Mouse (Mus musculus) midbrain, embryonic 11.5 days (tissue): ENCODE data around the gene Tab3. TPM values are rescaled to one million over a fixed set of nuclear protein-coding genes. Genes with fewer than 3 reads are reported as not detected.
A peak's percentile ranks its signal among the peaks of the same experiment; 100 is the strongest.

ENCODE experiments used
- ATAC-seq: fragments of 200-750 bp; cut with Nextera tagmentation; 2 replicates; pipeline ENCODE4 v1.8.0; 2017; ENCODE audit warnings: moderate TSS enrichment, moderate library complexity; ENCODE audit not compliant: low FRiP score
- DNase-seq: peaks from one replicate; pipeline ENCODE4 v3.0.0; 2015; ENCODE audit warnings: low spot score; ENCODE audit errors: missing footprints
- H3K27ac ChIP-seq: fragments of 300-500 bp; sonication (generic); 2 replicates; pipeline ENCODE4 v1.5.1; 2014; ENCODE audit warnings: low read depth, low read length
- H3K27me3 ChIP-seq: fragments of 300-500 bp; sonication (generic); 2 replicates; pipeline ENCODE4 v1.6.1; 2014; ENCODE audit warnings: mild to moderate bottlenecking, low read length, moderate library complexity, mixed read lengths; ENCODE audit not compliant: control insufficient read depth, insufficient read depth
- H3K36me3 ChIP-seq: fragments of 300-500 bp; sonication (generic); 2 replicates; pipeline ENCODE4 v1.6.1; 2014; ENCODE audit warnings: mild to moderate bottlenecking, low read length, moderate library complexity, mixed read lengths; ENCODE audit not compliant: control insufficient read depth, insufficient read depth
- H3K4me1 ChIP-seq: fragments of 300-500 bp; sonication (generic); 2 replicates; pipeline ENCODE4 v1.6.1; 2014; ENCODE audit warnings: low read length; ENCODE audit not compliant: control insufficient read depth, insufficient read depth
- H3K4me2 ChIP-seq: fragments of 300-500 bp; sonication (generic); 2 replicates; pipeline ENCODE4 v1.6.1; 2014; ENCODE audit warnings: mild to moderate bottlenecking, moderate library complexity
- H3K4me3 ChIP-seq: fragments of 300-500 bp; sonication (generic); 2 replicates; pipeline ENCODE4 v1.5.1; 2014; ENCODE audit warnings: low read depth, low read length
- H3K9ac ChIP-seq: fragments of 300-500 bp; sonication (generic); 2 replicates; pipeline ENCODE4 v1.6.1; 2014; ENCODE audit warnings: low read length
- H3K9me3 ChIP-seq: fragments of 300-500 bp; sonication (generic); 2 replicates; pipeline ENCODE4 v1.6.1; 2016; ENCODE audit warnings: low read length; ENCODE audit not compliant: control insufficient read depth
- WGBS: fragments of 180-500 bp; shearing (Covaris S2); extraction: QIAGEN DNeasy Blood & Tissue Kit; methylation state at CpG from one replicate; pipeline ENCODE4 v1.1.7; 2014; 5-methylcytosine and 5-hydroxymethylcytosine counted together
- microRNA-seq: library from miRNA; unstranded; fragments of <30 nt; microRNA quantifications from one replicate; pipeline ENCODE4, GENCODE M21; 2017
- polyA plus RNA-seq: library from polyadenylated mRNA; unstranded; fragments of >200 nt; fragmentation: Nextera tagmentation; extraction: Ambion mirVana; gene quantifications from 2 replicates; pipeline ENCODE4 v1.2.1, GENCODE M21; 2014

Tab3 gene
- polyA plus RNA-seq, 1 experiment from 2014 or later = 5.8 TPM

GRCm38 (mm10) chrX:85585575-85585974 lies 11.8 kb downstream of the Tab3 start:
- H3K36me3 ChIP-seq = no peaks in the 10 kb centered on the region
- H3K9ac ChIP-seq = no peak overlapping the region
- no peaks in the 10 kb centered on the region for H3K27me3 ChIP-seq
- ATAC-seq (no peak), DNase-seq (no peak)
- no peak overlapping the region for H3K4me2 ChIP-seq
- H3K9me3 ChIP-seq = no peaks in the 10 kb centered on the region
- H3K4me1 ChIP-seq = no peaks in the 10 kb centered on the region
- no peak overlapping the region for H3K27ac ChIP-seq
- H3K4me3 ChIP-seq = no peak overlapping the region

DNA sequence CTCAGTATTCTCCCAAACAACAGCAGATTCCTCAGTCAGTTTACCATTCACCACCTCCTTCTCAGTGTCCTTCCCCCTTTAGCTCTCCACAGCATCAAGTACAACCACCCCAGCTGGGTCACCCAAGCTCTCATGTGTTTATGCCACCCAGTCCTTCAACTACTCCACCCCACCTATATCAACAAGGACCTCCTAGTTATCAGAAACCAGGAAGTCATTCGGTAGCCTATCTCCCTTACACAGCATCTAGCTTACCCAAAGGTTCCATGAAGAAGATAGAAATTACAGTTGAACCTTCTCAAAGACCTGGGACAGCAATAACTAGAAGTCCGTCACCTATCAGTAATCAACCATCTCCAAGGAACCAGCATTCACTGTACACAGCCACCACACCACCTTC lies 40.9 kb downstream of the Tab3 start:
- Histone ChIP-seq H3K9me3 (no peaks in the 10 kb centered on the region), H3K4me1 (no peaks in the 10 kb centered on the region), H3K4me2 (no peak overlapping the region), H3K9ac (no peak overlapping the region), H3K27ac (no peak overlapping the region), H3K4me3 (no peak overlapping the region), H3K27me3 (no peaks in the 10 kb centered on the region), H3K36me3 (no peaks in the 10 kb centered on the region)
- DNase-seq (no peak), ATAC-seq (no peak)
- WGBS = 87% methylated on average over 2 of the region's 2 CpGs

- Histone ChIP-seq H3K27ac (no peak overlapping the region), H3K36me3 (no peaks in the 10 kb centered on the region), H3K4me2 (no peak overlapping the region), H3K9me3 (no peaks in the 10 kb centered on the region), H3K27me3 (no peaks in the 10 kb centered on the region), H3K9ac (no peak overlapping the region), H3K4me3 (no peak overlapping the region), H3K4me1 (no peaks in the 10 kb centered on the region)
- ATAC-seq = no peak
- 50% methylated on average over 8 of the region's 8 CpGs for WGBS
- peak; percentile 82 for DNase-seq
These were observed 72.5 kb downstream of the Tab3 start for GRCm38 (mm10) chrX:85646204-85646777.

- 23% methylated on average over 7 of the region's 7 CpGs for WGBS
- Histone ChIP-seq H3K27ac (no peak overlapping the region), H3K4me2 (no peak overlapping the region), H3K9me3 (no peaks in the 10 kb centered on the region), H3K9ac (no peak overlapping the region), H3K4me3 (no peak overlapping the region), H3K27me3 (no peaks in the 10 kb centered on the region), H3K4me1 (no peaks in the 10 kb centered on the region), H3K36me3 (no peaks in the 10 kb centered on the region)
- ATAC-seq = peak; percentile 58; the same call in 1 of the 2 replicates
- DNase-seq = peak; percentile 87
These were observed 103.0 kb downstream of the Tab3 start for GRCm38 (mm10) chrX:85676808-85677207.

DNA sequence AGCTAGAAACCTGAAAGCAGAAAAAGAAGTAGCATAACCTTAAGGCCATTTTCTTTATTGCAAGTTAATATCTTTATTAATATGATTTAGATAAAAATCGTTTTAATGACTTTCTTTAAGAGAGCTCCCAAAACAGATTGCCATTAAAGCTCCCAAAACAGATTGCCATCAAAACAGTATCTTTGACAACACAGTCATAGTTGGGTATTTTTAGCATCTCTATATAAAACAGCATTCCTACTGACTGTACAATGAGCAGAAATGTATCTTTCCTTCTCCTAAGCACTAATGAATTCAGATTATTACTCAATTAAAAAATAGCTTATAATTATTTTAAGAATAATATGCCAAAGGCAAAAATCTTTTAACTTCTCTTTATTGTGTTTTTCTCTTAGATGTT lies 108.3 kb downstream of the Tab3 start:
- DNase-seq (no peak), ATAC-seq (no peak)
- Histone ChIP-seq H3K4me3 (no peak overlapping the region), H3K4me1 (no peaks in the 10 kb centered on the region), H3K36me3 (no peaks in the 10 kb centered on the region), H3K4me2 (no peak overlapping the region), H3K9ac (no peak overlapping the region), H3K27ac (no peak overlapping the region), H3K9me3 (no peaks in the 10 kb centered on the region), H3K27me3 (no peaks in the 10 kb centered on the region)
- 84% methylated on average over 1 of the region's 1 CpGs for WGBS

DNA sequence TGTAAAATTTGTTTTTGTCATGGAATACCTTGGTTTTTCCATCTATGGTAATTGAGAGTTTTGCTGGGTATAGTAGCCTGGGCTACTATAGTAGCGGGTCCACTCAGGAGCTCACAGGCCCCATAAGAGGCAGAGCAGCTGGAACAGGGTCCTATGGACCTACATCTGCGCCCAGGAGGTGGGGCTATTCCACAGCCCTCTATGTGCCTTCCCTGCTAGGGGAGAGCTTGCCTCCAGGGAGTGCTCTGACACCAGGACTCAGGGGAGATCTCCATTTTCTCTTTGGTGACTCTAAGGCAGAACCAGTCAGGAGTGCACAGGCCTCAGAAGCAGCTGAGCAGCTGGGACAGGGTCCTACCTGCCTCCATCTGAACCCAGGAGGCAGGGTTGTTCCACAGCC lies 109.9 kb downstream of the Tab3 start:
- Histone ChIP-seq H3K4me1 (no peaks in the 10 kb centered on the region), H3K27ac (no peak overlapping the region), H3K4me2 (no peak overlapping the region), H3K36me3 (no peaks in the 10 kb centered on the region), H3K27me3 (no peaks in the 10 kb centered on the region), H3K9me3 (no peaks in the 10 kb centered on the region), H3K9ac (no peak overlapping the region), H3K4me3 (no peak overlapping the region)
- DNase-seq = no peak
- ATAC-seq = no peak
- WGBS = 70% methylated on average over 2 of the region's 2 CpGs

Small RNAs within 50 kb of the gene (microRNA-seq; reads per million reads assigned to microRNA genes)
- gene Gm44378 = not detected

Other genes starting within 250 kb of the Tab3 start
- gene Gk, start 202.8 kb downstream of the Tab3 start, polyA plus RNA-seq = 9.4 and 9.9 TPM in 2 replicates